Mouse (Mus musculus): Measurements from ENCODE around the gene Efcab2. TPM values are rescaled to one million over a fixed set of nuclear protein-coding genes. Genes with fewer than 3 reads are reported as not detected.
"Not testable (repeated sequence)": the region's sequence is repeated elsewhere in the genome, so short reads cannot be mapped to it uniquely, and the experiment has no call there.

Efcab2 gene
- polyA plus RNA-seq, 1 experiment from 2014 or later: 19.1 TPM

- not testable (repeated sequence) for H3K36me3 ChIP-seq (ENCODE audit: control insufficient read depth, insufficient read depth); H3K4me3 ChIP-seq (ENCODE audit: low read length); H3K9ac ChIP-seq (ENCODE audit: low read length); H3K9me3 ChIP-seq (replicated peaks; ENCODE audit: control insufficient read depth, low read length); H3K4me1 ChIP-seq (ENCODE audit: control insufficient read depth, insufficient read depth, low read length); ATAC-seq (replicated peaks; ENCODE audit: extremely low read depth, insufficient read depth, low FRiP score); H3K27me3 ChIP-seq (ENCODE audit: control insufficient read depth, insufficient read depth, low read length); H3K27ac ChIP-seq (ENCODE audit: low read length); H3K4me2 ChIP-seq (ENCODE audit: low read depth, low read length)
- WGBS: 94% methylated on average over 2 of the region's 2 CpGs
These were observed 7.5 kb downstream of the Efcab2 start for GRCm38 (mm10) chr1:178413367-178413766.

GRCm38 (mm10) chr1:178419608-178420007 is 13.7 kb downstream of the Efcab2 start:
- no peak for ATAC-seq (replicated peaks; ENCODE audit: extremely low read depth, insufficient read depth, low FRiP score)
- WGBS: 93% methylated on average over 2 of the region's 2 CpGs
- Histone ChIP-seq H3K9me3 (replicated peaks; ENCODE audit: control insufficient read depth, low read length) (no peaks in the 10 kb centered on the region), H3K9ac (ENCODE audit: low read length) (no peak overlapping the region), H3K36me3 (ENCODE audit: control insufficient read depth, insufficient read depth) (no peaks in the 10 kb centered on the region), H3K4me2 (ENCODE audit: low read depth, low read length) (no peak overlapping the region), H3K4me3 (ENCODE audit: low read length) (no peak overlapping the region), H3K4me1 (ENCODE audit: control insufficient read depth, insufficient read depth, low read length) (no peaks in the 10 kb centered on the region), H3K27ac (ENCODE audit: low read length) (no peak overlapping the region), H3K27me3 (ENCODE audit: control insufficient read depth, insufficient read depth, low read length) (no peaks in the 10 kb centered on the region)

- 90% methylated on average over 1 of the region's 1 CpGs for WGBS
- no peak overlapping the region for H3K27ac ChIP-seq (ENCODE audit: low read length)
- no peak overlapping the region for H3K4me3 ChIP-seq (ENCODE audit: low read length)
- H3K9me3 ChIP-seq (replicated peaks; ENCODE audit: control insufficient read depth, low read length): no peaks in the 10 kb centered on the region
- H3K9ac ChIP-seq (ENCODE audit: low read length): no peak overlapping the region
- no peak overlapping the region for H3K4me2 ChIP-seq (ENCODE audit: low read depth, low read length)
- H3K27me3 ChIP-seq (ENCODE audit: control insufficient read depth, insufficient read depth, low read length): no peaks in the 10 kb centered on the region
- no peaks in the 10 kb centered on the region for H3K36me3 ChIP-seq (ENCODE audit: control insufficient read depth, insufficient read depth)
- no peak for ATAC-seq (replicated peaks; ENCODE audit: extremely low read depth, insufficient read depth, low FRiP score)
- H3K4me1 ChIP-seq (ENCODE audit: control insufficient read depth, insufficient read depth, low read length): no peaks in the 10 kb centered on the region
These were observed 17.8 kb downstream of the Efcab2 start for GRCm38 (mm10) chr1:178423662-178424061.

GRCm38 (mm10) chr1:178431619-178432444 is 25.9 kb downstream of the Efcab2 start:
- Histone ChIP-seq H3K36me3 (ENCODE audit: control insufficient read depth, insufficient read depth) (no peaks in the 10 kb centered on the region), H3K4me3 (ENCODE audit: low read length) (no peak overlapping the region), H3K4me1 (ENCODE audit: control insufficient read depth, insufficient read depth, low read length) (no peaks in the 10 kb centered on the region), H3K9me3 (replicated peaks; ENCODE audit: control insufficient read depth, low read length) (no peaks in the 10 kb centered on the region), H3K4me2 (ENCODE audit: low read depth, low read length) (no peak overlapping the region), H3K27me3 (ENCODE audit: control insufficient read depth, insufficient read depth, low read length) (no peaks in the 10 kb centered on the region), H3K27ac (ENCODE audit: low read length) (no peak overlapping the region), H3K9ac (ENCODE audit: low read length) (no peak overlapping the region)
- 79% methylated on average over 4 of the region's 4 CpGs for WGBS
- ATAC-seq (replicated peaks; ENCODE audit: extremely low read depth, insufficient read depth, low FRiP score): no peak

- WGBS: 86% methylated on average over 1 of the region's 1 CpGs
These were observed 27.7 kb downstream of the Efcab2 start for GRCm38 (mm10) chr1:178433619-178434018.

GRCm38 (mm10) chr1:178444407-178444806 is 38.5 kb downstream of the Efcab2 start:
- WGBS: 55% methylated on average over 3 of the region's 3 CpGs
- H3K9me3 ChIP-seq (replicated peaks; ENCODE audit: control insufficient read depth, low read length): no peaks in the 10 kb centered on the region
- H3K4me1 ChIP-seq (ENCODE audit: control insufficient read depth, insufficient read depth, low read length): peaks cover 10% of the 10 kb centered on the region
- no peak overlapping the region for H3K4me2 ChIP-seq (ENCODE audit: low read depth, low read length)
- no peak for ATAC-seq (replicated peaks; ENCODE audit: extremely low read depth, insufficient read depth, low FRiP score)
- H3K27ac ChIP-seq (ENCODE audit: low read length): no peak overlapping the region
- H3K4me3 ChIP-seq (ENCODE audit: low read length): no peak overlapping the region
- H3K27me3 ChIP-seq (ENCODE audit: control insufficient read depth, insufficient read depth, low read length): no peaks in the 10 kb centered on the region
- no peak overlapping the region for H3K9ac ChIP-seq (ENCODE audit: low read length)
- H3K36me3 ChIP-seq (ENCODE audit: control insufficient read depth, insufficient read depth): no peaks in the 10 kb centered on the region

More at GRCm38 (mm10) chr1:178433619-178434018, 27.7 kb downstream of the Efcab2 start:
- Histone ChIP-seq H3K4me1 (ENCODE audit: control insufficient read depth, insufficient read depth, low read length) (no peaks in the 10 kb centered on the region), H3K4me3 (ENCODE audit: low read length) (no peak overlapping the region), H3K27ac (ENCODE audit: low read length) (no peak overlapping the region), H3K36me3 (ENCODE audit: control insufficient read depth, insufficient read depth) (no peaks in the 10 kb centered on the region), H3K4me2 (ENCODE audit: low read depth, low read length) (no peak overlapping the region), H3K9ac (ENCODE audit: low read length) (no peak overlapping the region), H3K9me3 (replicated peaks; ENCODE audit: control insufficient read depth, low read length) (no peaks in the 10 kb centered on the region), H3K27me3 (ENCODE audit: control insufficient read depth, insufficient read depth, low read length) (no peaks in the 10 kb centered on the region)
- no peak for ATAC-seq (replicated peaks; ENCODE audit: extremely low read depth, insufficient read depth, low FRiP score)

- H3K27me3 ChIP-seq (ENCODE audit: control insufficient read depth, insufficient read depth, low read length): no peaks in the 10 kb centered on the region
- no peaks in the 10 kb centered on the region for H3K36me3 ChIP-seq (ENCODE audit: control insufficient read depth, insufficient read depth)
- peaks cover 10% of the 10 kb centered on the region for H3K4me1 ChIP-seq (ENCODE audit: control insufficient read depth, insufficient read depth, low read length)
- 83% methylated on average over 1 of the region's 1 CpGs for WGBS
- ATAC-seq (replicated peaks; ENCODE audit: extremely low read depth, insufficient read depth, low FRiP score): no peak
- H3K9ac ChIP-seq (ENCODE audit: low read length): no peak overlapping the region
- H3K4me3 ChIP-seq (ENCODE audit: low read length): no peak overlapping the region
- H3K9me3 ChIP-seq (replicated peaks; ENCODE audit: control insufficient read depth, low read length): no peaks in the 10 kb centered on the region
- H3K27ac ChIP-seq (ENCODE audit: low read length): no peak overlapping the region
- H3K4me2 ChIP-seq (ENCODE audit: low read depth, low read length): no peak overlapping the region
These were observed 41.2 kb downstream of the Efcab2 start for GRCm38 (mm10) chr1:178447036-178447435.

GRCm38 (mm10) chr1:178448271-178448744 is 42.4 kb downstream of the Efcab2 start:
- Histone ChIP-seq H3K27me3 (ENCODE audit: control insufficient read depth, insufficient read depth, low read length) (no peaks in the 10 kb centered on the region), H3K9me3 (replicated peaks; ENCODE audit: control insufficient read depth, low read length) (no peaks in the 10 kb centered on the region), H3K4me2 (ENCODE audit: low read depth, low read length) (peak overlapping the region; percentile 40), H3K9ac (ENCODE audit: low read length) (peak overlapping the region; percentile 66), H3K36me3 (ENCODE audit: control insufficient read depth, insufficient read depth) (no peaks in the 10 kb centered on the region), H3K4me3 (ENCODE audit: low read length) (peak overlapping the region; percentile 16; the same call in 1 of the 2 replicates), H3K27ac (ENCODE audit: low read length) (peak overlapping the region; percentile 93), H3K4me1 (ENCODE audit: control insufficient read depth, insufficient read depth, low read length) (peaks cover 10% of the 10 kb centered on the region)
- ATAC-seq (replicated peaks; ENCODE audit: extremely low read depth, insufficient read depth, low FRiP score): peak; percentile 85
- 19% methylated on average over 6 of the region's 6 CpGs for WGBS

- no peaks in the 10 kb centered on the region for H3K27me3 ChIP-seq (ENCODE audit: control insufficient read depth, insufficient read depth, low read length)
- peak overlapping the region; percentile 40 for H3K4me2 ChIP-seq (ENCODE audit: low read depth, low read length)
- peak; percentile 88 for ATAC-seq (replicated peaks; ENCODE audit: extremely low read depth, insufficient read depth, low FRiP score)
- H3K36me3 ChIP-seq (ENCODE audit: control insufficient read depth, insufficient read depth): no peaks in the 10 kb centered on the region
- H3K9me3 ChIP-seq (replicated peaks; ENCODE audit: control insufficient read depth, low read length): no peaks in the 10 kb centered on the region
- peaks cover 10% of the 10 kb centered on the region for H3K4me1 ChIP-seq (ENCODE audit: control insufficient read depth, insufficient read depth, low read length)
- 21% methylated on average over 3 of the region's 3 CpGs for WGBS
- no peak overlapping the region for H3K4me3 ChIP-seq (ENCODE audit: low read length)
- H3K9ac ChIP-seq (ENCODE audit: low read length): peak overlapping the region; percentile 66; the same call in 1 of the 2 replicates
- H3K27ac ChIP-seq (ENCODE audit: low read length): peak overlapping the region; percentile 93
These were observed 43.3 kb downstream of the Efcab2 start for GRCm38 (mm10) chr1:178449172-178449571.

All from heart, embryonic 16.5 days (tissue).